Mouse (Mus musculus): Measurements from ENCODE around the gene Gpr152.

DNA sequence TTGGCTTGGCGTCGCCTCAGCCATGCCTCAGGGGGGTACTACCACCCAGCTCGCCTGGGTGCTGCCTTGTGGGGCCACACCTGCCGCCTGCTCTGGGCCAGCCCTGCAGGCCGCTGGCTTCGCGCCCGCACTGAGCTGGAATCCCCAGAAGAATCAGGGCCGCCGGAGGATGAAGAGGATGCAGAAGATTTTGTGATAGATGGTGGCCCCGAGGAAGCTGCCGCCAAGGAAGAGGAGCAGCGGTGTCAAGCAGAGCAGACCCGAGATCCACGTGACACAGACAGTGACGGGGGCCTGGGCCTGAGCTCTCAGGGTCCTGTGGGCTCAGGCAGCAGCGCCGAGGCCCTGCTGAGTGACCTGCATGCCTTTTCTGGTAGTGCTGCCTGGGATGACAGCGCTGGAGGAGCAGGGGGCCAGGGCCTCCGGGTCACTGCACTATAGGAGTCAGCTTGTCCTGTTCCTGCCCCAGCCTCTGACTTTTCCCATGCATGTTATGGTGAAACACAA lies 16.5 kb downstream of the Gpr152 start:
- no peak for TF ChIP-seq MAX (IDR thresholded peaks at IDR 0.05)
- no peak for TF ChIP-seq CTCF (IDR thresholded peaks at IDR 0.05; ENCODE audit: control insufficient read depth, insufficient read depth, insufficient read length)
- no peak for TF ChIP-seq CEBPB (IDR thresholded peaks at IDR 0.05; ENCODE audit: low read depth)

All from C2C12 (cell line).